Mouse (Mus musculus): ENCODE data around the gene Tgm2.

DNA sequence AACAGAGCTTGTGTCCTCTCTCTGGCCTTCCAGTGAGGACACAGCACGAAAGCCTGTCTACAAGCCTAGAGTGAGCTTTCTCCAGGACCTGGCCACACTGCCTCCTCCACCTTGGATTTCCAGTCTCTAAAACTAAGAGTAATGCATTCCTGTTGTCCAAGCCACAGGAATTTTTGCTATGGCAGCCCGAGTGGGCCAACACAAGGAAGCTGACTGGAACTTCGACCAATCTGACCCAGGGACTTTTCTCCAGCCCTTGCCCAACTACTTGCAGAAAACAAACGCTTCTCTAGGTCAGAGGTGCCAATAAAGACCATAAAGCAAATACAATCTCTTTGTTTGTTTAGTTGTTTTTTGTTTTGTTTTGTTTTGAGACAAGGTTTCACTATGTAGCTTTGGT is 56.1 kb downstream of the Tgm2 start:
- TF ChIP-seq CTCF (IDR thresholded peaks at IDR 0.05; ENCODE audit: insufficient read depth, low read depth, low read length) (no peak), POLR2A (IDR thresholded peaks at IDR 0.05; ENCODE audit: insufficient read depth, low read depth, low read length) (no peak)

Data from olfactory bulb, adult 2 months (tissue).